Mouse (Mus musculus): Measurements from ENCODE around the gene Crb2. TPM values are rescaled to one million over a fixed set of nuclear protein-coding genes. Genes with fewer than 3 reads are reported as not detected.

Gene Crb2
- not detected for polyA plus RNA-seq (2014; fragmentation: Illumina TruSeq; extraction: RNeasy Lipid Tissue Mini Kit (QIAGEN cat#74804); ENCODE audit: low read depth, low replicate concordance)

GRCm38 (mm10) chr2:37776016-37776415 is at the start of gene Crb2:
Gene Crb2, plus strand, starts transcription at chr2:37776249.

Other genes with a start within 250 kb of the Crb2 start
- 420 TPM for gene Strbp, start 72.4 kb upstream of the Crb2 start, polyA plus RNA-seq (2014; fragmentation: Illumina TruSeq; extraction: RNeasy Lipid Tissue Mini Kit (QIAGEN cat#74804); ENCODE audit: low read depth, low replicate concordance)

All from testis, adult 10 weeks (tissue).